Comparison of ENCODE assay signal across 28 mouse cellular contexts in the genomic region with DNA sequence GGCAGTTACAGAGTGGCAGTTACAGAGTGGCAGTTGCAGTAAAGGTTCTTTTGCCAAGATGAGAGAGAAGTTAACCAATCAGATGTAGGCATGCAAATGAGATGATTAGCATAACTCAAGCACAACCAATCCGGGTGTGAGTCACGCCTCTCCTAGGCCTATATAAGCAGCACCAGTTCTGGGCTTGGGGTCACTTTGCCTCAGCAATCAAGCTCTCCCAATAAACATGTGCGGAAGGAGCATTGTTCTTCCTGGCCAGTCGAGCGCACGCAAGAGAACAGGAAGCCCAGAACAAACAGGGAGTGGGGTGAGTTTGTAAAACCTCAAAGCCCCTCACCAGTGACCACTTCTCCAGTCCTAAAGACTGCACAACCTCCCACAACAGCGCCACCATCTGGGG. TPM values are rescaled to one million over a fixed set of nuclear protein-coding genes. Genes with fewer than 3 reads are reported as not detected.
DNase-seq lines count a peak whose midpoint lies in the region; ATAC-seq and TF ChIP-seq lines count a peak whose summit lies in the region.
"Had no signal": no experiment of that assay in that cellular context is flagged by ENCODE, and none has a peak within 500 bp of the region (broad histone marks: within the 10 kb centered on the region; RNA-seq: fewer than 3 reads in every experiment).

No protein-coding gene starts in this region.

- no peaks in the 10 kb centered on the region for H3K9me3 ChIP-seq in stomach, postnatal 0 days (ENCODE audit: control insufficient read depth, low read length)
- H3K9me3 ChIP-seq: embryonic facial prominence, embryonic 15.5 days had no signal

- no peak overlapping the region for H3K4me3 ChIP-seq in testis, adult 2 months (ENCODE audit: control insufficient read depth, low read depth, low read length)
- no peak overlapping the region for H3K4me3 ChIP-seq in stomach, postnatal 0 days (ENCODE audit: low read depth, low read length)
- H3K4me3 ChIP-seq: embryonic facial prominence, embryonic 13.5 days; embryonic facial prominence, embryonic 15.5 days; erythroblast, embryonic 14.5 days; forebrain, embryonic 10.5 days; forebrain, embryonic 12.5 days had no signal

- H3K9ac ChIP-seq in stomach, postnatal 0 days (ENCODE audit: low read length) = no peak overlapping the region
- H3K9ac ChIP-seq: embryonic facial prominence, embryonic 13.5 days; embryonic facial prominence, embryonic 15.5 days; forebrain, embryonic 12.5 days had no signal

- no peaks in the 10 kb centered on the region for H3K4me1 ChIP-seq in testis, adult 2 months (ENCODE audit: control insufficient read depth, insufficient read depth, low read length)
- H3K4me1 ChIP-seq in stomach, postnatal 0 days (replicated peaks; ENCODE audit: control insufficient read depth, insufficient read depth) = no peaks in the 10 kb centered on the region
- H3K4me1 ChIP-seq: embryonic facial prominence, embryonic 13.5 days; embryonic facial prominence, embryonic 15.5 days; forebrain, embryonic 10.5 days had no signal

- H3K27ac ChIP-seq in testis, adult 2 months (ENCODE audit: control insufficient read depth, insufficient read depth, low read depth, low read length) = peak overlapping the region; percentile 73
- H3K27ac ChIP-seq in stomach, postnatal 0 days (replicated peaks) = no peak overlapping the region
- H3K27ac ChIP-seq: embryonic facial prominence, embryonic 13.5 days; embryonic facial prominence, embryonic 15.5 days; forebrain, embryonic 10.5 days; forebrain, embryonic 12.5 days had no signal

- no peak overlapping the region for H3K4me2 ChIP-seq in stomach, postnatal 0 days (replicated peaks; ENCODE audit: low read depth)
- H3K4me2 ChIP-seq: embryonic facial prominence, embryonic 13.5 days; embryonic facial prominence, embryonic 15.5 days; forebrain, embryonic 12.5 days had no signal

- no peak for TF ChIP-seq EP300 in stomach, postnatal 0 days (optimal IDR thresholded peaks at IDR 0.05)

- no peak for DNase-seq in testis, postnatal 14 days (ENCODE audit: low spot score)
- peak; percentile 47 for DNase-seq in ES-CJ7 (ENCODE audit: low read depth, low spot score)
- DNase-seq in R1 (ENCODE audit: low read depth, low spot score) = peak; percentile 54
- no peak for DNase-seq in stomach, postnatal 0 days (ENCODE audit: low spot score)
- DNase-seq in MN1 (ENCODE audit: low spot score) = no peak
- DNase-seq in right cerebral cortex, adult 18-20 months = no peak
- DNase-seq in kidney, postnatal 25 days = no peak
- DNase-seq: adrenal gland, adult 2 months; adrenal gland, postnatal 10 days; adrenal gland, postnatal 25 days; cerebellum, adult 11 months; cerebellum, adult 18-20 months; cerebellum, adult 8-10 months; cerebellum, adult 9-11 months; cerebellum, postnatal 14 days; cerebellum, postnatal 36 days; embryo, embryonic 11 days had no signal

- no peaks in the 10 kb centered on the region for H3K36me3 ChIP-seq in testis, adult 2 months (ENCODE audit: control insufficient read depth, insufficient read depth, low read length)
- no peaks in the 10 kb centered on the region for H3K36me3 ChIP-seq in stomach, postnatal 0 days (ENCODE audit: control insufficient read depth, insufficient read depth, low read length)
- H3K36me3 ChIP-seq: embryonic facial prominence, embryonic 13.5 days; embryonic facial prominence, embryonic 15.5 days; forebrain, embryonic 10.5 days; forebrain, embryonic 12.5 days had no signal

- H3K27me3 ChIP-seq in testis, adult 2 months (ENCODE audit: control insufficient read depth, insufficient read depth, low read length) = no peaks in the 10 kb centered on the region
- no peaks in the 10 kb centered on the region for H3K27me3 ChIP-seq in stomach, postnatal 0 days (ENCODE audit: control insufficient read depth, insufficient read depth, low read length)
- H3K27me3 ChIP-seq: embryonic facial prominence, embryonic 13.5 days; embryonic facial prominence, embryonic 15.5 days; forebrain, embryonic 12.5 days had no signal

- no peak for TF ChIP-seq CTCF in testis, adult 2 months (IDR thresholded peaks at IDR 0.05; ENCODE audit: control insufficient read depth, insufficient read depth, insufficient replicate concordance, low read depth, low read length)
- 0 out of 2 replicates have a peak, but pooled peaks have one; percentile 21 for TF ChIP-seq CTCF in stomach, postnatal 0 days (IDR thresholded peaks at IDR 0.05; ENCODE audit: low read depth)

- WGBS in stomach, postnatal 0 days = 84% methylated on average over 7 of the region's 7 CpGs

- no peak for TF ChIP-seq POLR2A in testis, adult 2 months (IDR thresholded peaks at IDR 0.05; ENCODE audit: control insufficient read depth, low read depth, low read length)

- ATAC-seq in stomach, postnatal 0 days (ENCODE audit: low FRiP score, low TSS enrichment) = no peak
- ATAC-seq: forebrain, embryonic 14.5 days; forebrain, embryonic 16.5 days had no signal

RNA-seq across cellular contexts. Expression of a gene that starts 11.4 kb away (rescaled TPM):
- polyA plus RNA-seq in testis, adult 2 months (2012; rRNA removed) = 12.3 and 13.3 TPM in 2 replicates
- polyA plus RNA-seq in stomach, postnatal 0 days (2015; fragmentation: Nextera tagmentation; extraction: Ambion mirVana) = 0.49 and 0.52 TPM in 2 replicates
- polyA plus RNA-seq: C2C12; embryonic facial prominence, embryonic 11.5 days; erythroblast, embryonic 14.5 days; forebrain, embryonic 16.5 days had no signal

RNA-seq across cellular contexts. Expression of a gene that starts 19.3 kb away (rescaled TPM):
- polyA plus RNA-seq in testis, adult 2 months (2012; rRNA removed) = 25.8 and 26.9 TPM in 2 replicates
- polyA plus RNA-seq in stomach, postnatal 0 days (2015; fragmentation: Nextera tagmentation; extraction: Ambion mirVana) = 58.0 and 61.0 TPM in 2 replicates
- polyA plus RNA-seq: C2C12; erythroblast, embryonic 14.5 days had no signal

RNA-seq across cellular contexts. Expression of a gene that starts 34.3 kb away (rescaled TPM):
- polyA plus RNA-seq in testis, adult 2 months (2012; rRNA removed) = 48.7 and 54.3 TPM in 2 replicates
- not detected in 2 replicates for polyA plus RNA-seq in stomach, postnatal 0 days (2015; fragmentation: Nextera tagmentation; extraction: Ambion mirVana)
- polyA plus RNA-seq: adrenal gland, adult 2 months; C2C12; embryonic facial prominence, embryonic 13.5 days; erythroblast, embryonic 14.5 days; forebrain, embryonic 16.5 days; frontal cortex, adult 2 months had no signal

RNA-seq across cellular contexts. Expression of a gene that starts 41.8 kb away (rescaled TPM):
- polyA plus RNA-seq in testis, adult 2 months (2012; rRNA removed) = 6.3 and 6.9 TPM in 2 replicates
- 5.9 and 6.2 TPM in 2 replicates for polyA plus RNA-seq in stomach, postnatal 0 days (2015; fragmentation: Nextera tagmentation; extraction: Ambion mirVana)

RNA-seq across cellular contexts. Expression of a gene that starts 53.0 kb away (rescaled TPM):
- 1.2 and 1.4 TPM in 2 replicates for polyA plus RNA-seq in testis, adult 2 months (2012; rRNA removed)
- 7.7 and 8.8 TPM in 2 replicates for polyA plus RNA-seq in stomach, postnatal 0 days (2015; fragmentation: Nextera tagmentation; extraction: Ambion mirVana)
- polyA plus RNA-seq: adrenal gland, adult 2 months; erythroblast, embryonic 14.5 days had no signal

Comparison
In these comparisons a context has a peak if more than half of its experiments do, and no peak if none do; other contexts are left out.
1. DNase-seq: peak in ES-CJ7 (single experiment) and R1 (single experiment); none in testis, postnatal 14 days (single experiment), stomach, postnatal 0 days (single experiment), MN1 (single experiment), right cerebral cortex, adult 18-20 months (single experiment) and kidney, postnatal 25 days (0 of 2).
2. RNA of a gene that starts 34.3 kb away (polyA plus RNA-seq): 48.7 to 54.3 TPM in testis, adult 2 months; not detected in stomach, postnatal 0 days; every median in the first group is over 10 times any median in the second.